Mouse (Mus musculus): Measurements from ENCODE around the gene Gm17087. TPM values are rescaled to one million over a fixed set of nuclear protein-coding genes. Genes with fewer than 3 reads are reported as not detected.

The Gm17087 gene
- polyA plus RNA-seq, 1 experiment from 2014 or later, result not detected

DNA sequence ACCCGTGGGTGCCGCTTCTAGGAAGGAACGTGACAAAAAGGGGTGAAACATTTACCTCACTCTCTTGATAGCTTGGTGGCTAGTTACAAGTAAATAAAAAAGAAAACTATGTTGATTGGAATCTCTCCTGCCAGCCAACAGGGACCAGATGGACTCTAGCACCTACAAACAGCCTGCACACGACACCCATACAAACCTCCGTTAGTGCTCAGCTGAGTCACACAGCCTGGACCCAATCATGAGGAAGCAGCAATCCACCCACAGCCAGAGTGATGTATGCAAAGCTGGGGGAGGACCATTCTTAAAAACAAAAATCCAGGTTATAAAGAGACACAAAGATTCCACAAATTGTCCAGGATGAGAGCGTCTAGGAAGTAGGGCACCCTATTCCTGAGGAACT, 50.7 kb downstream of the Gm17087 start:
- Histone ChIP-seq H3K36me3 (no peaks in the 10 kb centered on the region), H3K4me3 (replicated peaks) (no peak overlapping the region), H3K9me3 (no peaks in the 10 kb centered on the region), H3K27me3 (peaks cover 24% of the 10 kb centered on the region), H3K4me1 (replicated peaks) (no peaks in the 10 kb centered on the region), H3K27ac (no peak overlapping the region), H3K4me2 (no peak overlapping the region), H3K9ac (replicated peaks) (no peak overlapping the region)
- ATAC-seq (ENCODE audit: insufficient number of reproducible peaks, insufficient read depth, low FRiP score, low TSS enrichment, low read depth), result no peak
- WGBS, result 77% methylated on average over 6 of the region's 6 CpGs

Other genes with a start within 250 kb of the Gm17087 start
- 0.54 and 0.60 TPM in 2 replicates for gene Prr18, start 229.5 kb downstream of the Gm17087 start, polyA plus RNA-seq (2016; fragmentation: Nextera tagmentation; extraction: Ambion mirVana)
- gene T2, start 211.0 kb downstream of the Gm17087 start, polyA plus RNA-seq (2016; fragmentation: Nextera tagmentation; extraction: Ambion mirVana), result 1.4 and 1.6 TPM in 2 replicates
- 0.83 and 1.5 TPM in 2 replicates for gene T, start 132.5 kb downstream of the Gm17087 start, polyA plus RNA-seq (2016; fragmentation: Nextera tagmentation; extraction: Ambion mirVana)
- gene Pde10a, start 41.6 kb downstream of the Gm17087 start, polyA plus RNA-seq (2016; fragmentation: Nextera tagmentation; extraction: Ambion mirVana), result 2.4 and 4.4 TPM in 2 replicates

Data from limb, embryonic 12.5 days (tissue).